Mouse (Mus musculus): ENCODE data around the gene Uqcc3. TPM values are rescaled to one million over a fixed set of nuclear protein-coding genes. Genes with fewer than 3 reads are reported as not detected.

Gene Uqcc3
- total and polyA plus RNA-seq, 2 experiments from 2014 or later: 14.2 to 59.1 TPM

DNA sequence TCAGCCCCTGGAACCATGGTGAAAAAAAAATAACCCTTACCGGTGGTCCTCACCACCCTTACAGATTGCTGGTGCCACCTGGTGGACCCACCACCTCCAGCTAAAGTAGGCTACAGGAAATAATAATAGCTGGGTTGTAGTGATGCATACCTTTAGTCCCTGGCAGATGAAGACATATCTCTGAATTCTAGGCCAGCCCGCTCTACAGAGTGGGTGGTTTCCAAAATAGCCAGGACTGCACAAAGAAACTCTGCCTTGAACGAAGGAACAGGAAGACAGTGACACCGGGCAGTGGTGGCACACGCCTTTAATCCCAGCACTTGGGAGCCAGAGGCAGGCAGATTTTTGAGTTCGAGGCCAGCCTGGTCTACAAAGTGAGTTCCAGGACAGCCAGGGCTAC lies 16.5 kb downstream of the Uqcc3 start:
- Histone ChIP-seq H3K4me2 (ENCODE audit: low read depth) (no peak overlapping the region), H3K27ac (ENCODE audit: low read depth, low read length) (no peak overlapping the region), H3K4me3 (ENCODE audit: low read depth, low read length) (no peak overlapping the region), H3K27me3 (ENCODE audit: insufficient read depth, low read length) (no peaks in the 10 kb centered on the region), H3K9ac (no peak overlapping the region), H3K36me3 (ENCODE audit: insufficient read depth) (no peaks in the 10 kb centered on the region), H3K4me1 (ENCODE audit: insufficient read depth) (no peaks in the 10 kb centered on the region), H3K9me3 (ENCODE audit: low read length) (no peaks in the 10 kb centered on the region)
- ATAC-seq (no peak), DNase-seq (no peak)
- no peak for TF ChIP-seq CTCF (IDR thresholded peaks at IDR 0.05; ENCODE audit: low read depth)
- 86% methylated on average over 6 of the region's 6 CpGs for WGBS

DNA sequence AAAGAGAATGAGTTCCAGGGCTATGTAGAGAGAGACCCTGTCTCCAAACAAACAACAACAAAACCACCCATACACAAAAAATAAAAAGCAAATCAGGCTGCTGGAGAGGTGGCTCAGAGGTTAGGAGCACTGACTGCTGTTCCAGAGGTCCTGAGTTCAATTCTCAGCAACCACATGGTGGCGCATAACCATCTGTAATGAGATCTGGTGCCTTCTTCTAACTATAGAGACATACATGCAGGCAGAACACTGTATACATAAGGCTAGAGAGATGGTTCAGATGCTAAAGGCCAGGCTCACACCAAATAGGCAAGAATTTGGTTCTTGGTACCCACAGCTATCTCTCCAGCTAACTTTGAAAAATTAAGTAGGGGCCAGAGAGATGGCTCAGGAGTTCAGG lies 21.7 kb downstream of the Uqcc3 start:
- no peak overlapping the region for H3K4me2 ChIP-seq (ENCODE audit: low read depth)
- no peaks in the 10 kb centered on the region for H3K27me3 ChIP-seq (ENCODE audit: insufficient read depth, low read length)
- no peaks in the 10 kb centered on the region for H3K36me3 ChIP-seq (ENCODE audit: insufficient read depth)
- ATAC-seq (no peak), DNase-seq (no peak)
- H3K4me1 ChIP-seq (ENCODE audit: insufficient read depth): no peaks in the 10 kb centered on the region
- no peaks in the 10 kb centered on the region for H3K9me3 ChIP-seq (ENCODE audit: low read length)
- H3K27ac ChIP-seq (ENCODE audit: low read depth, low read length): no peak overlapping the region
- H3K9ac ChIP-seq: no peak overlapping the region
- 24% methylated on average over 1 of the region's 1 CpGs for WGBS
- no peak overlapping the region for H3K4me3 ChIP-seq (ENCODE audit: low read depth, low read length)
- peak; percentile 56 for TF ChIP-seq CTCF (IDR thresholded peaks at IDR 0.05; ENCODE audit: low read depth)

DNA sequence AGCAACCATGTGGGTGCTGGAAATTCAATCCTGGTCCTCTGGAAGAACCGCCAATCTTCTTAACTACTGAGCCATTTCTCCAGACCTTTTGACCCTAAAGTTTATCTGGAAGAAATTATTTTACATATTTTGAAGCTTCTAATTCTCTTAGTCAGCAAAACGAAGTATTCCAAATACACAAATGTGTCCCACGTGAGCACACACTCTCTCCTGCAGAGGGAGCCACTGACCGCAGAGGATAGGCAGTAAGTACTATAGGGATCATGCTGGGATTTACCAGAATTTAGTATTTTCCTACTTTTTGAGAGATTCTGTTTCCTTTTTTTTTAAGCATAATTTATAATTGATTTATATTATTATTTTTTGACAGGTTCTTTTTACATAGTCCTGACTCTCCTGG lies 23.0 kb downstream of the Uqcc3 start:
- no peaks in the 10 kb centered on the region for H3K9me3 ChIP-seq (ENCODE audit: low read length)
- H3K27me3 ChIP-seq (ENCODE audit: insufficient read depth, low read length): no peaks in the 10 kb centered on the region
- ATAC-seq (no peak), DNase-seq (peak; percentile 56)
- H3K9ac ChIP-seq: no peak overlapping the region
- no peaks in the 10 kb centered on the region for H3K36me3 ChIP-seq (ENCODE audit: insufficient read depth)
- TF ChIP-seq CTCF (IDR thresholded peaks at IDR 0.05; ENCODE audit: low read depth): peak; percentile 68
- 43% methylated on average over 4 of the region's 4 CpGs for WGBS
- no peak overlapping the region for H3K27ac ChIP-seq (ENCODE audit: low read depth, low read length)
- no peaks in the 10 kb centered on the region for H3K4me1 ChIP-seq (ENCODE audit: insufficient read depth)
- H3K4me2 ChIP-seq (ENCODE audit: low read depth): no peak overlapping the region
- H3K4me3 ChIP-seq (ENCODE audit: low read depth, low read length): no peak overlapping the region

DNA sequence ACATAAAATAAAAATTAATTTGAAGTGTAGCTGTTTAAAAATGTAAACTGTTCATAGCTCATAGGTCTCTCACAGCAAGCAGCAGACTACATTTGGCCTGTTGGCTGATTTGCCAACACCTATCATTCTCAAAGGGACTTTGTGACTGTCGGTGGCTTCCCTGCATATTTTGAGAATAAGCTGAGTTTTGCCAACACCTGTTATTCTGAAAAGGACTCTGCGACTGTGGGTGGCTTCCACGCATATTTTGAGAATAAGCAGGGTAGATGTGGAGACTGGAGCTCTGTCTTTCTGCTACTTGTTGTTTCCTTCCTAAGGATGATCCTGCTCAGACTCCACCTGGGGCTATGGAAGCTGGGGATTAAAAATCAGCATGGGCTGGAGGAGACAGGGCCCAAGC lies 27.6 kb downstream of the Uqcc3 start:
- no peak for ATAC-seq
- H3K36me3 ChIP-seq (ENCODE audit: insufficient read depth): peaks cover 12% of the 10 kb centered on the region
- no peak for DNase-seq
- no peak overlapping the region for H3K9ac ChIP-seq
- H3K4me2 ChIP-seq (ENCODE audit: low read depth): no peak overlapping the region
- no peaks in the 10 kb centered on the region for H3K9me3 ChIP-seq (ENCODE audit: low read length)
- no peak overlapping the region for H3K27ac ChIP-seq (ENCODE audit: low read depth, low read length)
- no peaks in the 10 kb centered on the region for H3K4me1 ChIP-seq (ENCODE audit: insufficient read depth)
- 75% methylated on average over 3 of the region's 3 CpGs for WGBS
- H3K27me3 ChIP-seq (ENCODE audit: insufficient read depth, low read length): no peaks in the 10 kb centered on the region
- no peak for TF ChIP-seq CTCF (IDR thresholded peaks at IDR 0.05; ENCODE audit: low read depth)
- no peak overlapping the region for H3K4me3 ChIP-seq (ENCODE audit: low read depth, low read length)

DNA sequence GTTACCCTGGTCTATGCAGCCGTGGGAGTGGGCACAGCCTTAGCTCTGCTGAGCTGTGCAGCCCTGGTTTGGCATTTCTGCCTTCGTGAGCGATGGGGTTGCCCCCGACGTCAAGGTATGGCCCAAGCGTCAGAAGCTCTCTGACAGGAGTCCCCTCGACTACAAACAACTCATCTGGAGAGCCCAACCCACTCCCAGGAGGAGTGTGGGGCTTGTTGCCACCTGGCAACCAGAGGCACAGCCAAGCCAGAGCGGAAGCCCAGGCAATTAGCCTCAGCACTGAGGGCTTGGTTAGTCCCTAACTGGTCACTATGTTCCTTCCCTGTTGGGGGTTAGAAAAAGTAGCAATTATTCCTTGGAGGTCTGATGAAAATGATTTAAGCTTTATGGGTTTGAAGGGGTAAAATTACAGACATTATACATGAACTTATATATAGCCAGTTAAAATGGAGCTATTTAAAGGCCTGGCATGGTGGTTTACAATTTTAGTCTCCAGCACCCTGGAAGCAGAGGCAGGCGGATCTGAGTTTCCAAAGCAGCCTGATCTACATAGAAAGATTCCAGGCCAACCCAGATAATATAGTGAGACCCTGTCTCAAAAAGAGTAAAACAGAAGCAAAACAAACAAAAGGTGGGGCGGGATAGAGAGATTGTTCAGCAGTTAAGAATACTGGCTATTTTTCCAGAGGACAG lies 28.3 kb downstream of the Uqcc3 start:
- no peak overlapping the region for H3K4me2 ChIP-seq (ENCODE audit: low read depth)
- TF ChIP-seq CTCF (IDR thresholded peaks at IDR 0.05; ENCODE audit: low read depth): no peak
- H3K9me3 ChIP-seq (ENCODE audit: low read length): no peaks in the 10 kb centered on the region
- no peaks in the 10 kb centered on the region for H3K4me1 ChIP-seq (ENCODE audit: insufficient read depth)
- DNase-seq (no peak), ATAC-seq (no peak)
- 64% methylated on average over 10 of the region's 10 CpGs for WGBS
- no peak overlapping the region for H3K9ac ChIP-seq
- H3K27ac ChIP-seq (ENCODE audit: low read depth, low read length): no peak overlapping the region
- no peaks in the 10 kb centered on the region for H3K27me3 ChIP-seq (ENCODE audit: insufficient read depth, low read length)
- no peak overlapping the region for H3K4me3 ChIP-seq (ENCODE audit: low read depth, low read length)
- H3K36me3 ChIP-seq (ENCODE audit: insufficient read depth): peaks cover 18% of the 10 kb centered on the region

DNA sequence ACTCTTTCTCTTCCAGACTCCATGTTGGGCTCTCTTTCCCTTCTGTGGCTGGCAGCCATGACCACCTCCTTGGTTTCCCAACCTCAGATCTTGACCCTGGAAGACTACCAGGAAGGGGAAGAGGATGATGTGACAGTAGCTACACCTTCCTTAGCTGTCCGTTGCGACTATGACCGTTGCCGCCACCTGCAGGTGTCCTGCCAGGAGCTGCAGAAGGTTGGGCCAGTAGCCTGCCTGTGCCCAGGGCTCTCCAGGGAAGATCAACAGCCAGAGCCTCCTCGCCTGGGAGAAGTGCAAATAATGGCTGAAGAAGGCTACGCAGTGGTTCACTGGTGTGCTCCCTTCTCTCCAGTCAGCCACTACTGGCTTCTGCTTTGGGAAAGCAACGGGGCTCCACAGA lies 29.1 kb downstream of the Uqcc3 start:
- peaks cover 25% of the 10 kb centered on the region for H3K36me3 ChIP-seq (ENCODE audit: insufficient read depth)
- no peak overlapping the region for H3K9ac ChIP-seq
- no peak overlapping the region for H3K4me2 ChIP-seq (ENCODE audit: low read depth)
- no peaks in the 10 kb centered on the region for H3K4me1 ChIP-seq (ENCODE audit: insufficient read depth)
- H3K27me3 ChIP-seq (ENCODE audit: insufficient read depth, low read length): no peaks in the 10 kb centered on the region
- H3K9me3 ChIP-seq (ENCODE audit: low read length): no peaks in the 10 kb centered on the region
- 54% methylated on average over 7 of the region's 7 CpGs for WGBS
- TF ChIP-seq CTCF (IDR thresholded peaks at IDR 0.05; ENCODE audit: low read depth): no peak
- no peak for DNase-seq
- H3K4me3 ChIP-seq (ENCODE audit: low read depth, low read length): no peak overlapping the region
- no peak overlapping the region for H3K27ac ChIP-seq (ENCODE audit: low read depth, low read length)
- no peak for ATAC-seq

DNA sequence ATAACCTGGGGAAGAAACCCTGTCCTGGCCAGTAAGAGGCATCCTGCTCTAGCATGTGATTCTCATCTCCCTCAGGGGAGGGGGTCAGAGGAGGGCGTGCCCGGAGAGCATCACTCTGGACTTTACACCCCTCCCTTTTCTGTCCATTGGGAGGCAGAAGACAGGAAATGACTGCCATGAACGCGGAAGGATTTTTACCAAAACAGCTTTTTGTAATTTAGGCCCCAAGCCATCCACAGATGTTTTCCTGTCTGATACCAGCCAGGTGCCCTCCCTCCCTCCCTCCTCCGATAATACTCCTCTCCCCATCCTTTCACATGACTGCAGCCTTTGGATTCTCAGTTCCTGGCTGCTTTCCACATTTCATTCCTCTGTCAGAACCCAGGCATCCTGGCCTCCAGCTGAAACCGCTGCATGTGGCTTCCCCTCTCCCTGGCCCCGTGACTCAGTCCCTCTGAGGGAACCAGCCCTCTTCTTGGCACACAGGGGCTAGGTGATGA lies 30.3 kb downstream of the Uqcc3 start, which contains the start of gene Lrrn4cl:
Lrrn4cl (plus strand) TSS at position 367 of the 500 bp plus-strand sequence.
- DNase-seq (no peak), ATAC-seq (peak; percentile 45)
- Histone ChIP-seq H3K4me1 (ENCODE audit: insufficient read depth) (no peaks in the 10 kb centered on the region), H3K9ac (no peak within 1 kb of the TSS), H3K4me2 (ENCODE audit: low read depth) (no peak within 1 kb of the TSS), H3K9me3 (ENCODE audit: low read length) (no peaks in the 10 kb centered on the region), H3K36me3 (ENCODE audit: insufficient read depth) (peaks cover 37% of the 10 kb centered on the region), H3K27ac (ENCODE audit: low read depth, low read length) (no peak within 1 kb of the TSS), H3K4me3 (ENCODE audit: low read depth, low read length) (no peak within 1 kb of the TSS), H3K27me3 (ENCODE audit: insufficient read depth, low read length) (no peaks in the 10 kb centered on the region)
- TF ChIP-seq CTCF (IDR thresholded peaks at IDR 0.05; ENCODE audit: low read depth): no peak
- WGBS: 38% methylated on average over 7 of the region's 7 CpGs
